Mouse (Mus musculus): ENCODE results near the gene Slco1c1.

Gene Slco1c1

DNA sequence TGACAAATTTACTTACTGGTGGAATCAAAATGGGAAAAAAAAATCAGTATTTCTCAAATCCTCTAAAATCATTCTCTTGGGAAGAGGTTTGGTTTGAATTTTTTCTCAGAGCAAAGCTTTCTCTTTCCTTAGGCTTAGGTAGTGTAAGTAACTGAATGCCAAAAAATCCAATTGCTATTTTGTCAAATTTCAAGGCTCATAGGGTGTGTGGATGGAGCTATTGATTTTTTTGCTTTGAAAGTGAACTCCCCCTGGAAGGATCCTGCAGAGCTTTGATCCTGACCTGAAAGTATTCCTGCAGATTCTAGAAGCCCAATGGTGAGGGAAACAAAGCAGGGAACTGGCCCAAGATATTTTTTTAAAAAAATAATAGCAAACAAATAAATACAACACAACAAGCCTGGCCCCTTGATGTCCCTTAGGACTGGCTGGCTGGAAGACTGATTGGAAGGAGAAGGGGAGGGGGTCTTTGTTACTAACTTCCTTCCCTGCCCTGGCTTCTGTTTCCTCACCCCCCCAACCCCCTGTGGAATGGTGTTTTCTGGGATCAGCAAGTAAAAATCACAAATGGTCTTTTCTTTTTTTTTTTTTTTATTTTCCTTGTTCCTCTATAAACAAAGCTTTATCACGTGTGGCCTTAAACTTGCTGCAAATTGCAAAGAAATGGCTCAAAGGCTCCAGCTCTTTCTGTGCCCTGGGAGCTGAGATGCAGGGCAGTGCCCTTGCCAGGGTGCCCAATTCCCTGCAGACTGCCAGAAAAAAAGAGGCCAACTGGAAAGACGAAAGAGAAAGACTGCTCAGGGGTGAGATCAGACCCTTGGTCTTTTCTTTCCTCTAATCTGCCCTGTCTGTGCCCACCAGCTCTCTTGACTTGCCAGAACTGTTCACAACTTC is at the start of gene Slco1c1:
Gene Slco1c1 (plus strand): TSS at position 622 of the 894 bp plus-strand sequence.
- DNase-seq (ENCODE audit: low read depth, low spot score): no peak

DNA sequence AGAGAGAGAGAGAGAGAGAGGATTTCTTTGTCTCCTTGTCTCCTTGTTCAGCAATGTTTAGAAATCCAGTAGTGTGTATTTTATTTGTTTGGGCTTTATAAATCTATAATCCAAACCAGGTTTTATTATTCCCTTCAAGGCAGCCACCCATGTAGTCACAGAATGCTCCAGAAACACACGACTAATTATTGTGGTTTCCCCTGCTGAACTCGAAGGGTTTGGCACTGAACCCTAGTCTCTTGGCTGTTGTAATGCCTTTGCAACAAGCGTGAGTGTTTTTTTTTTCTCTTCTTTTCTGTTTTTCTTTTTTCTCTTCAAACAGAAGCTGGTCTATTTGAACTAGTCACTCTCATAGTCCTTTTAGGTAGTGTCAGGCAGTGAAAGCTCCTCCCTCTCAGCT is 49.5 kb upstream of the Slco1c1 start:
- DNase-seq (ENCODE audit: low read depth, low spot score): no peak

DNA sequence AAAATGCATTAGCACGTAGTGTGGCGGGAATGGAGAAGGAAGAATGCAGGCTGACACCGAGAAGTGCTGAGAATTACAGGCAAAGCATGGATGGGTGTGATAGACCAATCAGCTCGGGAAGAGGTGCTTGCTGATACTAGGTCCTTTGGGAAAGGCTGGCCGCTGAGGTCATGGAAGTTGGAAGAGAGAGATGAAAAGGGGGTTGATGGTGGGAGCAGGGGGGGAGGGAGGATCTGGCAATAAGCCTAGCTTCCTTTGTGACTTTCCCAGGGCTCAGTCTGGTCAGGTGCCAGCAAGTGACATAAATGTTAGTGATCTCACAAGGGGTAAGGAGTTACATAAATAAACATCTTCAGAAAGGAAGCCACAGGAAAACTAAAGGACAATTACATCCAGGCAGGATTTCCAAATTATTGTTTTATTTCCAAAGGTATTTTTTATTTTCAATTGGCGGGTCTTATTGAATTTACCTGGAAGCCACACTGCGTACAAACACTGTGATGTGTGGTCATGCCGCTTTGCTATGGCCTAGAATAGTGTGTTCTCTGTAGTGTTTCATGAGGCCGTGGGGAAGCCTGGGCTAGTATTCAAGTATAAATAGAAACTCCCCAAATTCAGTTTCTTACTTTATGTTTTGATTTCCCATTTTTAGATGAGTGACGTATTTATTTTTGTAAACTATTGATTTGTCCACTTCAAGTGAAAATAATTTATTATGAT is 38.7 kb upstream of the Slco1c1 start:
- DNase-seq (ENCODE audit: low read depth, low spot score): no peak

DNA sequence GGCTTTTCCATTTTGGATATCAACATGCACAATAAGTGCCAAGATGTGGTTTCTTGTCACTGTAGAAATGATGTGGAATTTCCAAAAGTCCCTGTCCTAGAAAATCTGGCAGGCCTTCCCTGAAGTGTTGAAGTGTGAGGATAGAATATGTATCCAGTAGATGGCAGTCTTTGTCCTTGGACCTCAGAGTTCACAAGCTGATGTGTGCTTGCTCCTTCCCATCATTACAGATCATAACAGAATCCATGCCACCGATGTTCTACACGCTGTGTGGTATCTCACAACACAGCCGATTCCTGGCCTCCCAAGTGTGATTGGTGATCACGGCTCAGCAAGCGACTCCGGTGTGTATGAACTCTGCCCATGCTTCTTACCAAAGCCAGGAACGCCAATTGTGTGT is 36.9 kb upstream of the Slco1c1 start:
- no peak for DNase-seq (ENCODE audit: low read depth, low spot score)

DNA sequence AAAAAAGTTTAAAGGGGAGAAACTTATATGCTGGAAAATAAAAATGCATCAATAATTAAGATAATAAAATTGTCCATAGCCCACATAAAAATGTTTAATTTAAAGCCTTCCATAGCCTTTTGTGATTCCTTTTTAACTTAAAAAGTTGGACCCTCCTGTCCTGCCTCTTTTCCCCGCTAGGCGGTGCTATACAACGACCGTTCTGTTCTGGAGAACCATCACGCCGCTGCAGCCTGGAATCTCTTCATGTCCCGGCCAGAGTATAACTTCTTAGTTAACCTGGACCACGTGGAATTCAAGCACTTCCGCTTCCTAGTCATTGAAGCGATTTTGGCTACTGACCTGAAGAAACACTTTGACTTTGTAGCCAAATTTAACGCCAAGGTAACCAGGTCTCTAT is 35.5 kb upstream of the Slco1c1 start:
- DNase-seq (ENCODE audit: low read depth, low spot score): peak; percentile 6

DNA sequence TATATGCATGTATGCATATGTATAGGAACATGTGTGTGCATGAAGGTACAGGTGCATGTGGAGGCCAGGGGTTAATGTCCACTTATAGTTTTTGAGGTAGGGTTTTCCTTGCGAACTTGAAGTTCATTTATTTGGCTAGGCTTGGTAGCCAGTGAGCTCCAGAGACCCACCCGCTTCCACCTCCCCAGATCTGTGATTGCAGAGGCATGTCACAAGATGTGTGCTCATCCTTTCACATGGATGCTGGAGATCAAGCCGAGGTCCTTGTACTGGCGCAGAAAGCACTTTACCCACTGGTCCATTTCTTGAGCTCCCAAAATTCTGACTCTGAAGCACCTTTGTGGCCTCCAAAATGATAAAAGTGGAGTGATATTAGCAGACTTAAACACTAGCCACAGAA is 29.3 kb upstream of the Slco1c1 start:
- no peak for DNase-seq (ENCODE audit: low read depth, low spot score)

DNA sequence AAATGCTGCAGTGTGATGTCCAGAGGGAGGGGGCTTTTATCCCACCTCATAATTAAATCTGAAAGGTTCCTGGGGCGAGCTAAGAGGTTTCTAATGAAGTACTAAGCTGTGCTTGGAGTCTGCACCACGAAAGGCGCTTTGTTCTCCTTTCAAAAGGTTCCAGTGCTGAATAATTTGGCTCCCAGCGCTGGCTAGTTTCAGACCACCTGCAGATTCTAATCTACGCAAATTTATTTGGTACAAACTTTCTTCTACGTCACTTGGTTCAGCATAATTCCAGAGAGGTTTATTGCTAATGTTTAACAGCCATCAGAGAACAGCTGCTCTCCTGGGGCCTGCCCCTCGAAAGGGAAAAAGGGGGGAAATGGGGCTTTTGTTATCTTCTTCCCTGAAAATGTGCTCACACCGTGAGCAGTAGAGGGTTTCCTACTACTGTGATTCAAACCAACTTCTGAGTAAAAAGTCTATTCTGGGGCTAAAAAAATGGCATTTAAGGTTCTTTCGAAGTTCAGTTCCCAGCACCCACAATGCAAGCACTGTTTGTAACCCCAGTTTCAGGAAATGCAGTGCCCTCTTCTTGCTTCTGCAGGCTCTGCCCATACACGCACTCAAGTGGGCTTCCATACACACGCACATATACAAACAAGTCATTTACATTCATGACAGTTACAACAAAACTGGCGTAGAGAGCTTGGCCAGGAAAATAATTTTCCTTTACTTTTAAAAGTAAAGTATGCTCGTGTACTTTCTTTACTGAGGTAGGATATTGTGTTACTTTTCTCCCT is 28.3 kb upstream of the Slco1c1 start:
- DNase-seq (ENCODE audit: low read depth, low spot score): no peak

DNA sequence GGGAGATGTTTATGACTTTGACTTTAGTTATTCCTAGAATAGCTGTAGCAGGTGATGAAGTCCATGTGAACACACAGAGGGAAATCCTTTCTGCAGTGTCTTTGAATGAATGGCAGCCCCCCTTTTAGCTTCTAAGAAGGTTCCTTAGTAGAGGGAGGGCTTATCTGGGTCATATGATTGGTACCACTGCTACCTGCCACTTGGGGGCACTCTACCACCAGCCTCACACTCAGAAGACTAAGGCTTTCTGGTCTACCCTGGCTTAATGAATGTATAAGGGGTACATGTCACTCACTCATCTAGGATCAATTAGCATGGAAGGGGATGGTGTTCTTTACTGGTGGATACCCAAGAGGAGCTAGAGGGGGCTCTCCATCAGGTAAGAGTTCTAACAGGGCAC is 24.7 kb upstream of the Slco1c1 start:
- DNase-seq (ENCODE audit: low read depth, low spot score): no peak

DNA sequence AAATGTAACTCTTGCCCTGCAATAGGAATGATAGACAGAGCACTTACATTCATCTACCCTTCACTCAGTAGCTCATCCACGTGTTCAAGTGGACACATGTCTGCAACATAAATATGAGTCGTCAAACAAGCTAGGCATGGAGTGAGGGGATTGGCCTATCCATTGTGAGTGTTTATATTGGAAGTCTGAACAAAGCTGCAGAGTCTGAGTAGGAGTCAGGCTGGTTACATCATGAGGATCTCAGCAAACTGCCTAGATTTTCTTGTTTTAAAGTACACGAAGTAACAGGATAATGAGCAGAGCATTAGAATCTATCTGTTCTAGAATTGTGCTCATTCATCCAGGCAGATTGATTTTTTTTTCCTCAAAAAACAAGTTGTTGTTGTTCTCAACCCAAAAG is 23.0 kb upstream of the Slco1c1 start:
- no peak for DNase-seq (ENCODE audit: low read depth, low spot score)

DNA sequence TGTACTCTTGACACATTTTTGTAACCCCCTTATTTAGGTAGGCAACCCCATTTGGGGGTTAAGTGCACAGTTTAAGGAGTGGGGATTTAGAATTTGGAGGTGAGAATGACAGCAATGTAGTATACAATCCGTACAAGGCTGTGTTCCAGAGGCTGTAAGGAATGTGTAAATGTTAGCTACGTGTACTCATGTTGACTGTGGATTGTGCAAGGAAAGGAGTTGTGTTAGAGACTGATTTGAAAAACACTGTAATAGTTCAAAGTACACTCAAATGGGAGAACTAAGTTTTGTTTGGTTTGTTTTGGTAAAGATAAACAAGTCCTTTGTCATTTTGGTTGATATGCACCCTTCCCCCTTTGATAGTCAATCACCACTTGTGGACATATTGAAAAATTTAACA is 1.6 kb upstream of the Slco1c1 start:
- DNase-seq (ENCODE audit: low read depth, low spot score): no peak

DNA sequence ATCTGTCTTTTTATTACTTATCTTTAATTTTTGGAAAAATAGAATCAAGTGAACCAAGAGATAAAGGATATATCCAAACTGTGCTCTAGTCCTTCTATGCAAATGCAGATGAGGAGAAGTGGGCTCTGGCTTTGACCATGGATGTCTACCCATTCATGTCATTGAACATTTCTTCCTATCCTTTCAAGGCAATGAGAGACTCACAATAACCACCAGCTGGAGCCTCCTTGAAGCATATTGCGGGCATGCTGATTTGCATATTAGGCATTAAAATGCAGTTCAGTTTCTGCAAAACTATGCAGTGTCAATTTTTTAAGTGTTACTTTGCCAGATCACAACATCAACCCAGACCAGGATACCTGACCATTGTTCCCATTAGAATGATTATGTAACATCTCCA is 1.6 kb downstream of the Slco1c1 start:
- no peak for DNase-seq (ENCODE audit: low read depth, low spot score)

DNA sequence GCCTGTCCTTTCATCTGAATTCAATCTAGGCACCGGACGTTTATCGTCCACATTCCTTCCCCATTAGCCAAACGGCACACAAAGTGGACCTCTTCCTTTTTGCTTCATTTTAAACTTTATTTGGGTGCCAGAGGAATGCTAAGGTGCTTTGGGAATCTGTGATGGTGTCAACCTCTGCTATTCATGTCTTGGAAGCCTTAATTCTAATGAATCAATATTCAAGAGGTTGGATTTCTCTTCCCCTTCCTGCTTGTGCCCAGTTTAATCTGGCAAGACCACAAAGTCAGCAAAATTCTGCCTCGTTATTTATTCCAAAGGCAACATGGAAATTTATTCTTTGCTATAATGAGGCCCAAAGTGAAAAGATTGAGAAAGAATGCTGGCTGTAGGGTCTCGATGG is 6.7 kb downstream of the Slco1c1 start:
- no peak for DNase-seq (ENCODE audit: low read depth, low spot score)

DNA sequence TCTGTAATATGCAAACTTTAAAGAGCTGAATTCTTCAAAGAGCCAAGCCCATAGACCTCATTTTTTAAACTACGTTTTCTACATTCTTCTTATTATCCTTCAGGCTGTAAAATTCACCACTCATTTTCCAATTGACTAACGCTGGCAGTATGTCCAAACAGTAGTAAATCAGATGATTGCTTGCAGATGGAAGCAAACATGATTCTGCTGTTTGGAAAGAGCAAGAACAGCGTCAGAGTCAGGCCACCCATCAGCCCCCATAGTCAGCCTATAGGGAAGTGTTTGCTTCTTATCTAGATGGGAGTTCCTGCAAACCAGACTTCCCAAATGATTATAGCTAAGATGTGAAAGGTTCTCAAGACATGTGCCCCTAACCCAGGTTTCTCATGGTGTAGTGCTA is 13.1 kb downstream of the Slco1c1 start:
- DNase-seq (ENCODE audit: low read depth, low spot score): no peak

DNA sequence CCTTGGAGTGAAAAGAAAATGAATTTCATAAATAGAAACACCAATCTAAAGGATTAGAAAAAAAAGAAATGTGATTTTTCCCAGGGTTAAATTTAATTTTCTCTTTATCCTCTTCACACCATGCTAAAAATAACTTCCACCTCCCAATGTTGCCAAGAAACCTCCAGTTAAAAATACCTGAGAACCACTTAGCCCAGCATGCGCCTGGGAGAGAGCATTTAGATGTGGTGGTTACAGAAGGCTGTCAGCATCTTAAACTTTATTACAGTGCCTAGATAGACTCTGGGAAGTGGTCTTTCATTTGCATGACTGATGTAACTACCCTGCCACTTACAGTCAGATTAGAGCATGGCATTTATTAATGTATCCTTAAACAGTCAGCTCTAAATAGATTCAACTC is 17.0 kb downstream of the Slco1c1 start:
- DNase-seq (ENCODE audit: low read depth, low spot score): no peak

DNA sequence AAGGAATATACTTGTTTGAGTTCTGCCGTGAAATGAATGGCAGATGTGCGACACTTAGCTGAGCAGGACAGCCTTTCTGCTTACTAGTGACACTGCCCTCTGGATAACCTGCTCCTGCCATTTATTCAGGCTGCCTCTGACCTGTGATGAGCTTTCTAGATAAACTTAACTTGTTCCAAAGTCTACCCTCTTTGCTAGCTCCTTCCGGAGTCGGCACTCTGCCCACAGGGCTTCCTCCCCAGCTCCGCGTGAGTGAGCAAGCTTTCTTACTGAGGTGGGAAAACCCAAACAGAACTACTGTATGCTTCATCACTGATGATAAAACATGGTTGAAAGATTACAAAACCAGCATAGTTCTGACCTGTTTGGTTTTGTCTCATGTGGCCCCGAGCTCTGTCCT is 19.2 kb downstream of the Slco1c1 start:
- no peak for DNase-seq (ENCODE audit: low read depth, low spot score)

DNA sequence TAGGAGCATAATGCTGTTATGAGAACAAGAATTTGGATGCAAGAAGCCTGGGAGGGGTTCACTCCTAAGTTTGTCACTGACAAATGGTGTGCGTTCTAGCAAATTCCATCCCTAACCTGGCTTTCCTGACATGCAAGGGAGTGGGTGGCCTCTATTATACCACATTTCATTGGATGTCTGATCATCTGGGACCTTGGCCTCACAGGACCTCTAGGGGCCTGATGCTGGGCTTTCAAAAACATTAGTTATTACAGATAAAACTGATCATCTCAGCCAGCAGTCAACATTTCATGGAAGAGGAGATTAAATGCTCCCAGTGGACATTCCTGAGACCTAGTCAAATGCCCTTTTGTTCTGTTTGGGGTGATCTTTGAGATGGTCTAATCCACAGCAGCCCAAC is 34.0 kb downstream of the Slco1c1 start:
- DNase-seq (ENCODE audit: low read depth, low spot score): no peak

DNA sequence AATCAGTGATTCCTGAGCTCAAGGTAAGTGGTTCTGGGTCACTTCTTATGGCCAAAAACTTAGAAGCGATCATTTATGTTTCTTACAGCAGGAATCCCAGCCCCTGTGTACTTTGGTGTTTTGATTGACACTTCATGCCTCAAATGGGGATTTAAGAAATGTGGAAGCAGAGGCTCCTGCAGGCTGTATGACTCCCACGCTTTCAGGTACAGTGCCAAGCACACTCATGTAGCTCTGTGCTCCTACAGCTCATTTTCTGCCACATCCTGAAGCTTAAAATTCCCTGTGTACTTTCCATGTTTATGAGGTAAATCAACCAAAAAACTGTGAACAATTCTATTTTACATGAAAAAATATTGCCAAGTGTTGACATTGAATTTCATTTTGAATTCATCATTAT is 43.2 kb downstream of the Slco1c1 start:
- no peak for DNase-seq (ENCODE audit: low read depth, low spot score)

DNA sequence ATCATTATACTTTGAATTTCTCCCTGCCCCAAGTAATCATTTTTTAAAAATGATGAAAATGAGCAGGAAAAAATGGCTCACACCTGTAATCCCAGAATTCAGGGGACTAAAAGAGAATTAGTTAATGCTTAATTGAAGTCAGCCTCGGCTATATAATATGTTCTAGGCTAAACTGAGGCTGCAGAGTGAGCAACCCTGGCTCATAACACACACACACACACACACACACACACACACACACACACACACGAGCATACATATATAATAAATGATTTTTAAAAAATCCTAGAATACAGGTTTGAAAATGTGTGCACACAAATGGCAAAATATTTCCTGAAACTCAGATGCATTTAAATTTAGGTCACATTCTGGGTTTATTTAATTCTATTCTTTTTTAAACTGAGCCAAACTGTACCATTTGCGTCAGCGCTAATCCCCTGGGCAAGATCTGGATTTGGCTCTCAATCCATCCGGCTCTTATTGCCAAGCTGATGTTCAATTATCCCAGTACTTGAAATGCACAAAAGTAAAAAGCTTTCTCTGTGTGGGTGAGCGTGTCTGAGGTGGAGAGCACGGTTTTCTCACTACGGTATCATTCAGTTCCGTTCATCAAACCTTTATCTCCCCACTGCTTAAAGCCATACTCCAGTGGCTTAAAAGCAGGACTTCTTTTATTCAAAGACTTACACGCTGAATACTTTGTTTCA is 43.8 kb downstream of the Slco1c1 start:
- no peak for DNase-seq (ENCODE audit: low read depth, low spot score)

DNA sequence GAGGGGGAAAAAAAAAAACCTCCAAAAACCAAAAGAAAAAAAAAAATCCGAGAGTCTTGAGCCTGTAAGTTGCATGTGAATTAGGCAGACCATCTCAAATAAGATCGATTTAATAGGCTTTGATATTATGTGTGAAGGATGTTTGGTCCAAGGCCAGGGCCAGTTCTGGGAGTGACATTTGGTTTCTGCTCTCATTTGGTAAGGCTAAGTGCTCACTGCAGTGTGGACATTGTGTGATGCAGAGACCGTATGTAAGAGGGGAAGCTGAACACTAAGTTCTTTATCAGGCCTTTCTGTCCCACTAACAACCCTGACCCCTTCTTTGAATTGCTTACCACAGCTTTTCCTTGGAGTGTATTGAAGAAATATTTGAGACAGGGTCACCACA is 44.4 kb downstream of the Slco1c1 start:
- no peak for DNase-seq (ENCODE audit: low read depth, low spot score)

DNA sequence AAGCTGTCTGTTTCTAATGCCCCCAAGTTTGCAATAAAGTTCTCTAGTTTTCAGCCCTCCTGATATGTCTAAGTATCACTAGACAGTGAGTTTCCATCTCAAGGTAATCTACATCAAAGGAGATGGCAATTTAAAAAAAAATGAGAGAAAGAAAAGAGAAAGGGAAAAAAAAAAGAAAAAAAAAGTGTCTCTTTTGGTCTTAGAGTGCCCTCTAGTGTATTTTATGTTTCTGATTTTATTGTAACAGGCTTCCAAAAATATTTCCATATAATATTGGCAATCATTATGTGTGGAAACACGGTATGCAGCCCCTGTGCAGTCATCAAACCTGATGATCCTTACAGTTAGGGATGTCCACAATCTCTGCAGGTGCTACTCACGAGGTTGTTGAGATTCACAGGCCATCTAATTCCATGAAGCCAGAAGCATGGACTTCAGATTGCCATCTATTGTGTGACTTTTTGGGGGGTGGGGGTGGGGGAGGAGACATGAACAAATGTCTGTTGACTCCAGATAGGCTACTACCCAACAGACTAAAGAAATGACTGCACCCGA is 52.6 kb downstream of the Slco1c1 start:
- no peak for DNase-seq (ENCODE audit: low read depth, low spot score)

DNA sequence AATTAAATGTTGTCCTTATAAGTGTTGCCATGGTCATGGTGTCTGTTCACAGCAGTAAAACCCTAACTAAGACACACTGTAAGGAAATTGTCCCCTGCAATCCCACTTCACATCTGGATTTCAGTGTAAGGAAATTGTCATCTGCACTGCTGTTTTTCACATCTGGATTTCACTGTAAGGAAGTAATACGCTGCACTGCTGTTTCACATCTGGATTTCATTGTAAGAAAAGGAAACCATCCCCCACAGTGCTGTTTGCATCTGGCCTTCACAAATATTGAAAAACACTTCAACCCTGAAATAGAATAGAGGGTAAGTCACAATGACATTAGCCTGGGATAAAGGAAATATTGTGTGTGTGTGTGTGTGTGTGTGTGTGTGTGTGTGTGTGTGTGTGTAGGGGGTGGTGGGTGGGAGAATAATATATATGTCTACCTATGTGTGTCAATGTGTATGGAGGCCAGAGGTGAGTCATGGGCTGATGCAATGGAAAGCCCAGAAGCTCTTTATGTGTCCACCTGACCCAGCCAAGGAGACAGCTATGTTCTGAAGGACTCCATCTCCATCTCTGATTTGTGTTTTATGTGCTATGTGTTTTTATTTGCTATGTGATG is 60.7 kb downstream of the Slco1c1 start:
- no peak for DNase-seq (ENCODE audit: low read depth, low spot score)
